Mouse (Mus musculus) intestine, embryonic 16.5 days (tissue): ENCODE measurements at regions not wholly inside any gene's neighbourhood (a gene's known extent, or its start where the extent isn't known, plus 50 kb on each side); places are given as distances from the start of the nearest gene placed in this dataset.
A peak's percentile ranks its signal among the peaks of the same experiment; 100 is the strongest.

Source experiments
- ATAC-seq: fragments of 200-750 bp; cut with Nextera tagmentation; 2 replicates; pipeline ENCODE4 v1.8.0; 2017; ENCODE audit warnings: moderate TSS enrichment, moderate library complexity
- H3K27ac ChIP-seq: fragments of 300-500 bp; sonication (generic); 2 replicates; pipeline ENCODE4 v1.5.1; 2014; ENCODE audit warnings: mild to moderate bottlenecking, low read length
- H3K27me3 ChIP-seq: fragments of 300-500 bp; sonication (generic); replicated peaks from 2 replicates; pipeline ENCODE4 v1.6.1; 2014; ENCODE audit warnings: low read length, control low read depth, mixed read lengths; ENCODE audit not compliant: control insufficient read depth, insufficient read depth
- H3K36me3 ChIP-seq: fragments of 300-500 bp; sonication (generic); 2 replicates; pipeline ENCODE4 v1.6.1; 2014; ENCODE audit warnings: low read length, control low read depth; ENCODE audit not compliant: control insufficient read depth, insufficient read depth
- H3K4me1 ChIP-seq: fragments of 300-500 bp; sonication (generic); 2 replicates; pipeline ENCODE4 v1.6.1; 2014; ENCODE audit warnings: low read length, control low read depth, mixed read lengths; ENCODE audit not compliant: control insufficient read depth, insufficient read depth
- H3K4me2 ChIP-seq: fragments of 300-500 bp; sonication (generic); 2 replicates; pipeline ENCODE4 v1.6.1; 2014; ENCODE audit warnings: low read depth, low read length, control low read depth
- H3K4me3 ChIP-seq: fragments of 300-500 bp; sonication (generic); 2 replicates; pipeline ENCODE4 v1.5.1; 2014; ENCODE audit warnings: mild to moderate bottlenecking, low read length
- H3K9ac ChIP-seq: fragments of 300-500 bp; sonication (generic); 2 replicates; pipeline ENCODE4 v1.6.1; 2014; ENCODE audit warnings: low read depth, low read length
- H3K9me3 ChIP-seq: fragments of 300-500 bp; sonication (generic); 2 replicates; pipeline ENCODE4 v1.6.1; 2016; ENCODE audit warnings: low read length, control low read depth; ENCODE audit not compliant: control insufficient read depth
- WGBS: fragments of 180-500 bp; shearing (Covaris S2); extraction: QIAGEN DNeasy Blood & Tissue Kit; methylation state at CpG from one replicate; pipeline ENCODE4 v1.1.7; 2014; 5-methylcytosine and 5-hydroxymethylcytosine counted together

- Histone ChIP-seq H3K36me3 (no peaks in the 10 kb centered on the region), H3K27me3 (no peaks in the 10 kb centered on the region), H3K9ac (no peak overlapping the region), H3K4me1 (no peaks in the 10 kb centered on the region), H3K27ac (no peak overlapping the region), H3K9me3 (no peaks in the 10 kb centered on the region), H3K4me2 (no peak overlapping the region), H3K4me3 (no peak overlapping the region)
- no peak for ATAC-seq
- 77% methylated on average over 4 of the region's 4 CpGs for WGBS
These were observed 371.7 kb upstream of the Gm10131 start for GRCm38 (mm10) chr8:34483212-34483611.

- Histone ChIP-seq H3K27me3 (no peaks in the 10 kb centered on the region), H3K27ac (no peak overlapping the region), H3K9ac (no peak overlapping the region), H3K4me3 (no peak overlapping the region), H3K9me3 (no peaks in the 10 kb centered on the region), H3K36me3 (no peaks in the 10 kb centered on the region), H3K4me1 (no peaks in the 10 kb centered on the region), H3K4me2 (no peak overlapping the region)
- ATAC-seq = no peak
- WGBS = 97% methylated on average over 2 of the region's 2 CpGs
These were observed 371.1 kb upstream of the Gm10131 start for GRCm38 (mm10) chr8:34482676-34483075.

GRCm38 (mm10) chr8:34480496-34480895, 369.0 kb upstream of the Gm10131 start:
- Histone ChIP-seq H3K4me2 (no peak overlapping the region), H3K9ac (no peak overlapping the region), H3K9me3 (no peaks in the 10 kb centered on the region), H3K27ac (no peak overlapping the region), H3K36me3 (no peaks in the 10 kb centered on the region), H3K4me1 (no peaks in the 10 kb centered on the region), H3K27me3 (no peaks in the 10 kb centered on the region), H3K4me3 (no peak overlapping the region)
- ATAC-seq = no peak
- WGBS = 84% methylated on average over 4 of the region's 4 CpGs

- no peak overlapping the region for H3K4me3 ChIP-seq
- ATAC-seq = no peak
- no peak overlapping the region for H3K27ac ChIP-seq
- no peaks in the 10 kb centered on the region for H3K27me3 ChIP-seq
- H3K9me3 ChIP-seq = no peaks in the 10 kb centered on the region
- no peak overlapping the region for H3K4me2 ChIP-seq
- H3K4me1 ChIP-seq = no peaks in the 10 kb centered on the region
- H3K9ac ChIP-seq = no peak overlapping the region
- 54% methylated on average over 3 of the region's 3 CpGs for WGBS
- no peaks in the 10 kb centered on the region for H3K36me3 ChIP-seq
These were observed 367.4 kb upstream of the Gm10131 start for GRCm38 (mm10) chr8:34478891-34479290.

- WGBS = 60% methylated on average over 1 of the region's 1 CpGs
- H3K9me3 ChIP-seq = no peaks in the 10 kb centered on the region
- H3K27ac ChIP-seq = no peak overlapping the region
- no peaks in the 10 kb centered on the region for H3K27me3 ChIP-seq
- H3K36me3 ChIP-seq = no peaks in the 10 kb centered on the region
- H3K4me2 ChIP-seq = no peak overlapping the region
- H3K4me1 ChIP-seq = no peaks in the 10 kb centered on the region
- H3K4me3 ChIP-seq = no peak overlapping the region
- no peak overlapping the region for H3K9ac ChIP-seq
- ATAC-seq = peak; percentile 44
These were observed 366.9 kb upstream of the Gm10131 start for GRCm38 (mm10) chr8:34478465-34478864.

- Histone ChIP-seq H3K36me3 (no peaks in the 10 kb centered on the region), H3K4me1 (peaks cover 10% of the 10 kb centered on the region; the same call in 1 of the 2 replicates), H3K4me2 (no peak overlapping the region), H3K4me3 (no peak overlapping the region), H3K9ac (no peak overlapping the region), H3K27me3 (no peaks in the 10 kb centered on the region), H3K27ac (no peak overlapping the region), H3K9me3 (no peaks in the 10 kb centered on the region)
- WGBS = 96% methylated on average over 3 of the region's 3 CpGs
- no peak for ATAC-seq
These were observed 364.7 kb upstream of the Gm10131 start for GRCm38 (mm10) chr8:34476146-34476820.

- Histone ChIP-seq H3K4me2 (no peak overlapping the region), H3K36me3 (no peaks in the 10 kb centered on the region), H3K4me1 (peaks cover 10% of the 10 kb centered on the region; the same call in 1 of the 2 replicates), H3K9ac (no peak overlapping the region), H3K27me3 (no peaks in the 10 kb centered on the region), H3K4me3 (no peak overlapping the region), H3K27ac (no peak overlapping the region), H3K9me3 (no peaks in the 10 kb centered on the region)
- WGBS = 63% methylated on average over 7 of the region's 7 CpGs
- no peak for ATAC-seq
These were observed 363.1 kb upstream of the Gm10131 start for GRCm38 (mm10) chr8:34474593-34474992.

GRCm38 (mm10) chr8:34473769-34474168, 362.2 kb upstream of the Gm10131 start:
- Histone ChIP-seq H3K4me2 (no peak overlapping the region), H3K4me1 (peaks cover 12% of the 10 kb centered on the region; the same call in 1 of the 2 replicates), H3K4me3 (no peak overlapping the region), H3K9ac (no peak overlapping the region), H3K9me3 (no peaks in the 10 kb centered on the region), H3K36me3 (no peaks in the 10 kb centered on the region), H3K27ac (no peak overlapping the region), H3K27me3 (no peaks in the 10 kb centered on the region)
- 56% methylated on average over 10 of the region's 10 CpGs for WGBS
- no peak for ATAC-seq

- no peaks in the 10 kb centered on the region for H3K27me3 ChIP-seq
- no peaks in the 10 kb centered on the region for H3K9me3 ChIP-seq
- WGBS = 62% methylated on average over 1 of the region's 1 CpGs
- no peak overlapping the region for H3K4me3 ChIP-seq
- H3K9ac ChIP-seq = no peak overlapping the region
- ATAC-seq = no peak
- H3K27ac ChIP-seq = no peak overlapping the region
- no peak overlapping the region for H3K4me2 ChIP-seq
- H3K36me3 ChIP-seq = no peaks in the 10 kb centered on the region
- H3K4me1 ChIP-seq = peaks cover 12% of the 10 kb centered on the region; the same call in 1 of the 2 replicates
These were observed 361.8 kb upstream of the Gm10131 start for GRCm38 (mm10) chr8:34473301-34473700.

GRCm38 (mm10) chr8:34472846-34473245, 361.3 kb upstream of the Gm10131 start:
- no peak overlapping the region for H3K4me2 ChIP-seq
- peak; percentile 55; the same call in 1 of the 2 replicates for ATAC-seq
- no peak overlapping the region for H3K9ac ChIP-seq
- H3K4me3 ChIP-seq = no peak overlapping the region
- no peaks in the 10 kb centered on the region for H3K27me3 ChIP-seq
- H3K9me3 ChIP-seq = peaks cover 2% of the 10 kb centered on the region; the same call in 1 of the 2 replicates
- H3K27ac ChIP-seq = no peak overlapping the region
- peaks cover 12% of the 10 kb centered on the region; the same call in 1 of the 2 replicates for H3K4me1 ChIP-seq
- WGBS = 27% methylated on average over 6 of the region's 6 CpGs
- no peaks in the 10 kb centered on the region for H3K36me3 ChIP-seq
